Mouse (Mus musculus): Measurements from ENCODE around the gene Tmem269. TPM values are rescaled to one million over a fixed set of nuclear protein-coding genes. Genes with fewer than 3 reads are reported as not detected.
A peak's percentile ranks its signal among the peaks of the same experiment; 100 is the strongest.

Tmem269 gene
- polyA plus RNA-seq, 1 experiment: 0.06 TPM

DNA sequence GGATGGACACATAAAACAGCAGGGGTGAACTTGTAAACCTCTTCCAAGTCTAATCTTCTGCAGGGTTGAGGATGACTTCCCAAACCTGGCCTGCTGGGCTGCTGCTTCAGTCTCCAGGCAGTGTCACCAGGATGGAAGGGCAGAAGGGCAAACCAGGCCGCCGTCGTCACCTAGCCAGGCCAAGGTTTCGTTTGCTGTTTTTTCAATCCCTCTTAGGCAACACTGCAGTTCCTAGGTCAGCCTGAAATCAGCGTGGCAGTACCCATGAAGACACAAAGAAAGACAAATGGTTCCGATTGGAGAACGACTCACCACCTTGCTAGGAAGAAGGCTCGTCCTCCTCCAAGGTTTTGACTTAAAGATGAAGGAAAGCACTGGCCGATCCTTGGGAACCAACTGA, 7.7 kb upstream of the Tmem269 start:
- TF ChIP-seq CTCF (IDR thresholded peaks at IDR 0.05; ENCODE audit: extremely low read depth, insufficient read depth, insufficient read length, insufficient replicate concordance): no peak
- Histone ChIP-seq H3K27ac (ENCODE audit: insufficient read depth, low read length) (no peak overlapping the region), H3K4me1 (ENCODE audit: control insufficient read depth, insufficient read depth, insufficient read length) (no peaks in the 10 kb centered on the region), H3K36me3 (ENCODE audit: control insufficient read depth, insufficient read depth, low read length) (peaks cover 14% of the 10 kb centered on the region), H3K27me3 (ENCODE audit: control insufficient read depth, insufficient read depth, low read length) (no peaks in the 10 kb centered on the region), H3K4me3 (ENCODE audit: extremely low read depth, insufficient read depth, insufficient read length) (no peak overlapping the region)
- DNase-seq (ENCODE audit: low read depth in 1 of 2, low spot score in 2 of 2): no peak
- WGBS: 93% methylated on average over 9 of the region's 9 CpGs

DNA sequence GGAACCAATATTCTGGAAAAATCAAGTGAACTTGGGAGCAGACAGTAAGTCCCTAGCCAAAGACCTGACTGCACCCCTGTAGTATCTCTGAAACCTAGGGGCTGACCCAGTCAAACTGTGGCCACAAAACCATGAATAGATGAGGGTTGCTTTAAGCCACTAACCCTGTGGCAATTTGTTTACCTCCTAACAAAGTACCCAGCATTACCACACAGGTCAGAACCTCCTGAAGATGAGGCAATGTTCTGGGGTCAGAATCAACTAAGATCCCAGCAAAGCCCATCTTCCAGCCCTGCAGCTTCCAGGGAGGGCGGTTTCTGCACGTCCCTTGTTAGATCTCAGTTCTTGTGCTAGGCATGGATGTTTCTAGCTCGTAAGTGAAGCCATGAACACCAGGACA, 6.5 kb upstream of the Tmem269 start:
- no peak overlapping the region for H3K4me3 ChIP-seq (ENCODE audit: extremely low read depth, insufficient read depth, insufficient read length)
- H3K4me1 ChIP-seq (ENCODE audit: control insufficient read depth, insufficient read depth, insufficient read length): no peaks in the 10 kb centered on the region
- no peaks in the 10 kb centered on the region for H3K27me3 ChIP-seq (ENCODE audit: control insufficient read depth, insufficient read depth, low read length)
- peaks cover 14% of the 10 kb centered on the region for H3K36me3 ChIP-seq (ENCODE audit: control insufficient read depth, insufficient read depth, low read length)
- DNase-seq (ENCODE audit: low read depth in 1 of 2, low spot score in 2 of 2): no peak
- H3K27ac ChIP-seq (ENCODE audit: insufficient read depth, low read length): no peak overlapping the region
- TF ChIP-seq CTCF (IDR thresholded peaks at IDR 0.05; ENCODE audit: extremely low read depth, insufficient read depth, insufficient read length, insufficient replicate concordance): no peak
- TF ChIP-seq POLR2A (IDR thresholded peaks at IDR 0.05; ENCODE audit: low read depth, low read length): no peak
- WGBS: 96% methylated on average over 3 of the region's 3 CpGs

DNA sequence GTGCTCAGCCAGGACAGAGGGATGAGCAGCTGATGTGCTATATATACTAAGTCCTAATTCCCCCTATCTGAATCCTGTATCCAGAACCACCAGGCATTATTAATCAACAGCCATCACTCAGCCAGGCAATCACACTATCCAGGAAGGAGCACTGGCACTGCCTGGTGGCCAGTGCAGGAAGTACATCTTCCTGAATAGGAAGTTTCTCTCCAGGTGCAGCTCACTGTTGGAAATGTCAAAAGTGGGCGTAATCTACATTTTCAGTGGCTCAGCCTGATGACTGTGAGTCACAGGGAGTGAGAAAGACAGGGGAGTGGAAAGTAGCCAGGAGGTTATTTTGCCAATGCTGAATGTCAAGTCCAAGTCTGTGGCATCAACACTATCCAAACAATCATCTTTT, 5.7 kb upstream of the Tmem269 start:
- H3K36me3 ChIP-seq (ENCODE audit: control insufficient read depth, insufficient read depth, low read length): peaks cover 14% of the 10 kb centered on the region
- no peak overlapping the region for H3K4me3 ChIP-seq (ENCODE audit: extremely low read depth, insufficient read depth, insufficient read length)
- TF ChIP-seq POLR2A (IDR thresholded peaks at IDR 0.05; ENCODE audit: low read depth, low read length) (no peak), CTCF (IDR thresholded peaks at IDR 0.05; ENCODE audit: extremely low read depth, insufficient read depth, insufficient read length, insufficient replicate concordance) (peak; percentile 35; the same call in 1 of the 2 replicates)
- no peaks in the 10 kb centered on the region for H3K4me1 ChIP-seq (ENCODE audit: control insufficient read depth, insufficient read depth, insufficient read length)
- WGBS: 86% methylated on average over 1 of the region's 1 CpGs
- no peak overlapping the region for H3K27ac ChIP-seq (ENCODE audit: insufficient read depth, low read length)
- no peak for DNase-seq (ENCODE audit: low read depth in 1 of 2, low spot score in 2 of 2)
- no peaks in the 10 kb centered on the region for H3K27me3 ChIP-seq (ENCODE audit: control insufficient read depth, insufficient read depth, low read length)

DNA sequence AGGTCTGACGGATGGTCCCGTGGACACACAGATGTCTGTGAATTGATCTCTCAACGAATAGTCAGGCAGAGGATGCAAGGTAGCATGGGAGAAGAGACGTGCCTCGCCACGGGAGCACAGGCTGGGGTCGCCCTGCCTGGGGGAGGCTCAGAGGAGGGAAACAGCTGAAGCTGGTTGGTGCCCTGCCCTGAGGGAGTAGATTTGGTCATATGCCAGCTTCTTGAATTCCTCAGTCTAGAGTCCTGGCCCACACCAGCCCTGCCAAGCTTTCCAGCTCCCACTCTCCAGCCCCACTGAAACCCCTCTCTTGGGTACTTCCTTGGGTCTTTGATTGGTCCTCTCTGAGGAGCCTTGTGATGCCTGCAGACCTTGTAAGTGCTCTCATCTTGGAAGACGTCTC, 1.4 kb downstream of the Tmem269 start:
- no peak for DNase-seq (ENCODE audit: low read depth in 1 of 2, low spot score in 2 of 2)
- TF ChIP-seq POLR2A (IDR thresholded peaks at IDR 0.05; ENCODE audit: low read depth, low read length) (no peak), CTCF (IDR thresholded peaks at IDR 0.05; ENCODE audit: extremely low read depth, insufficient read depth, insufficient read length, insufficient replicate concordance) (no peak)
- Histone ChIP-seq H3K27ac (ENCODE audit: insufficient read depth, low read length) (no peak overlapping the region), H3K36me3 (ENCODE audit: control insufficient read depth, insufficient read depth, low read length) (no peaks in the 10 kb centered on the region), H3K4me3 (ENCODE audit: extremely low read depth, insufficient read depth, insufficient read length) (no peak overlapping the region), H3K4me1 (ENCODE audit: control insufficient read depth, insufficient read depth, insufficient read length) (no peaks in the 10 kb centered on the region), H3K27me3 (ENCODE audit: control insufficient read depth, insufficient read depth, low read length) (no peaks in the 10 kb centered on the region)
- WGBS: 74% methylated on average over 8 of the region's 8 CpGs

DNA sequence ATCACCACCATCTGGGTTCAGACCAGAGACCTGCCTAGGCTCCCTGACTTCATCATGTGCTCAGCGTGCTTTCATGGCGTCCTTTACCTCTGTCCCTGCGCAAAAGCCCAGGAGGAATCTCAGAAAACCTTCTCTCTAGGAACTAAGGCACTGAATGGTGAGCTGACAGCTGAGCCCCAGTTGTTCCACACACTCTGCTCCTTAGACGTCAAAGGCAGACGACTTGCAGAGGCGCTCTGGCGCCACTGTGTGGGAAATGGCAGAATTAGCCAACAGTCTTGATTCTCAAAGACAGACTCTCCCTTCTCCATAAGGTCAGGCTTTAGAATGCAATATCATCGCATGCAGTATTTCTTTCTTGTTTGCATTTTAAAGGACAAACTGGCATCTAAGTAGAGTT, 13.3 kb downstream of the Tmem269 start:
- peak; percentile 25 to 58 for DNase-seq (ENCODE audit: low read depth in 1 of 2, low spot score in 2 of 2)
- Histone ChIP-seq H3K27ac (ENCODE audit: insufficient read depth, low read length) (no peak overlapping the region), H3K36me3 (ENCODE audit: control insufficient read depth, insufficient read depth, low read length) (peaks cover 5% of the 10 kb centered on the region), H3K4me3 (ENCODE audit: extremely low read depth, insufficient read depth, insufficient read length) (no peak overlapping the region), H3K27me3 (ENCODE audit: control insufficient read depth, insufficient read depth, low read length) (no peaks in the 10 kb centered on the region), H3K4me1 (ENCODE audit: control insufficient read depth, insufficient read depth, insufficient read length) (no peaks in the 10 kb centered on the region)
- WGBS: 24% methylated on average over 8 of the region's 8 CpGs
- TF ChIP-seq CTCF (IDR thresholded peaks at IDR 0.05; ENCODE audit: extremely low read depth, insufficient read depth, insufficient read length, insufficient replicate concordance) (peak; percentile 80; the same call in 1 of the 2 replicates), POLR2A (IDR thresholded peaks at IDR 0.05; ENCODE audit: low read depth, low read length) (no peak)

DNA sequence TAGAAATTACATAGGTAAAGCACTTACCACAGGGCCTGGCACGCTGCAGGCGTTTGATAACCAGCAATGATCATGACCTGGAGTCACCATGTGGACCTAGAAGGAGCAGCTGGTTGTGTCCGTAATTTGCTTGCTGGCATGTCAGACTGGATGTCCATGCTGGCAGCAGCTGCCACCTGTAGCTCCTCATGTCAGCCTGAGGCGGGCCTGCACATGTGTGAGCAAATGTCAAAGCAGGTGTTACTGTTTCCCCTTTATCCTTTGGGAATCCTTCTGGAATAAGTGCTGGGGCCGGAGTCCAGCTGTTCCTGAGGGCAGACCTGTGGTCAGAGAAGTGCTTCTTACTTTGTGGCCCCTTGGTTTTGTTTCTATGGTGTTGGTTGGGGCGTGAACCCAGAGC, 19.9 kb downstream of the Tmem269 start:
- DNase-seq (ENCODE audit: low read depth in 1 of 2, low spot score in 2 of 2): no peak
- Histone ChIP-seq H3K27ac (ENCODE audit: insufficient read depth, low read length) (no peak overlapping the region), H3K4me1 (ENCODE audit: control insufficient read depth, insufficient read depth, insufficient read length) (peaks cover 6% of the 10 kb centered on the region; the same call in 1 of the 2 replicates), H3K4me3 (ENCODE audit: extremely low read depth, insufficient read depth, insufficient read length) (no peak overlapping the region), H3K27me3 (ENCODE audit: control insufficient read depth, insufficient read depth, low read length) (no peaks in the 10 kb centered on the region), H3K36me3 (ENCODE audit: control insufficient read depth, insufficient read depth, low read length) (peaks cover 5% of the 10 kb centered on the region)
- WGBS: 88% methylated on average over 6 of the region's 6 CpGs
- TF ChIP-seq POLR2A (IDR thresholded peaks at IDR 0.05; ENCODE audit: low read depth, low read length) (no peak), CTCF (IDR thresholded peaks at IDR 0.05; ENCODE audit: extremely low read depth, insufficient read depth, insufficient read length, insufficient replicate concordance) (no peak)

DNA sequence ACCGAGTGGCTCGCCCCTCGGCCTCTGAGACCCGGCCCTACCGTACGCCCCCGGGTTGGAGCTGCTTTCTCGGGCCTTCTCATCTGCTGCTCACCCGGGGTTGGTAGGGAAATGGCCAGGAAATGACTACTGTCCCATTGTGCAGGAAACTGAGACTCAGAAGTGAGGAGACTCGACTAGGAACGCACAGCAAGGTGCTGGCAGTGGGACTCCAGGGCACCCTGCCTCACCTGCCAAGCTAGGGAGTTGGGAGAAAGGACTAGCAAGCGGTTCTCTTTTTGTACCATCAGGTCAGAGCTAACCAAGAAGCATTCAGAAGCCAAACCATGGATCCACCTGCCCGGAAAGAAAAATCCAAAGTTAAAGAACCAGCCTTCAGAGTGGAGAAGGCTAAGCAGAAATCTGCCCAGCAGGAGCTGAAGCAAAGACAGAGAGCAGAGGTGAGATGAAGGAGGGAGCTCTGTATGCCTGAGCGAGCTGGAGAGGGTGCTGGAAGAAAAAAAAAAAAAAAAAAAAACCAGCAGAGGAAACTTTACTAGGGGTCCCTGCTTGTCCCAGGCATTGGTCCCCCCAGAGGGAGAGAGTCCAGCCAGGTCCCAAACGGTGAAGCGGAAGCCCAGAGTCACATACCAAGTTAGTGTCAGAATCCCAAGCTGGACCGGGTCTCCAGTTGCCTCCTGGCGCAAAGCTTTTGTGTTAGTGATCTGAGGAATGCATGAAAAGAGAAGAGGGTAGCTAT, 22.3 kb downstream of the Tmem269 start:
- TF ChIP-seq POLR2A (IDR thresholded peaks at IDR 0.05; ENCODE audit: low read depth, low read length) (no peak), CTCF (IDR thresholded peaks at IDR 0.05; ENCODE audit: extremely low read depth, insufficient read depth, insufficient read length, insufficient replicate concordance) (no peak)
- H3K4me1 ChIP-seq (ENCODE audit: control insufficient read depth, insufficient read depth, insufficient read length): peaks cover 6% of the 10 kb centered on the region; the same call in 1 of the 2 replicates
- 0 out of 2 replicates have a peak, but pooled peaks cover under 1% of the 10 kb centered on the region for H3K36me3 ChIP-seq (ENCODE audit: control insufficient read depth, insufficient read depth, low read length)
- no peaks in the 10 kb centered on the region for H3K27me3 ChIP-seq (ENCODE audit: control insufficient read depth, insufficient read depth, low read length)
- WGBS: 24% methylated on average over 18 of the region's 18 CpGs
- DNase-seq (ENCODE audit: low read depth in 1 of 2, low spot score in 2 of 2): peak in 1 of 2 experiments; percentile 18
- H3K4me3 ChIP-seq (ENCODE audit: extremely low read depth, insufficient read depth, insufficient read length): peak overlapping the region; percentile 84
- H3K27ac ChIP-seq (ENCODE audit: insufficient read depth, low read length): peak overlapping the region; percentile 32; the same call in 1 of the 2 replicates
